Mouse (Mus musculus) left cerebral cortex, postnatal 36 days (tissue): ENCODE measurements at regions not wholly inside any gene's neighbourhood (a gene's known extent, or its start where the extent isn't known, plus 50 kb on each side); places are given as distances from the start of the nearest gene placed in this dataset.

Source experiments
- DNase-seq, 2 experiments: peaks; one replicate each; pipeline ENCODE4 v3.0.0; 2021 to 2022; ENCODE audit warnings: low spot score in 2 of 2, mixed read lengths in 1 of 2
- intact Hi-C: fragments of 180-260 bp; cut with DNase I; formaldehyde crosslinking; loops from one replicate; pipeline ENCODE4 v1.15.1; 2025

GRCm38 (mm10) chrX:21293666-21294065 lies 118.2 kb upstream of the Gm21876 start:
- DNase-seq = peak in 1 of 2 experiments; percentile 3
- intact Hi-C loops = no loop called here

GRCm38 (mm10) chrX:21295460-21295859 lies 120.0 kb upstream of the Gm21876 start:
- intact Hi-C loops = no loop called here
- DNase-seq = no peak

- intact Hi-C loops = no loop called here
- no peak for DNase-seq
Observed at GRCm38 (mm10) chrX:21297349-21297748, 121.9 kb upstream of the Gm21876 start.

- DNase-seq = no peak
- intact Hi-C loops = no loop called here
Observed at GRCm38 (mm10) chrX:21334499-21335032, 149.8 kb upstream of the Agtr2 start.

GRCm38 (mm10) chrX:21344397-21344796 lies 139.9 kb upstream of the Agtr2 start:
- intact Hi-C loops = no loop called here

GRCm38 (mm10) chrX:21350503-21350902 lies 133.8 kb upstream of the Agtr2 start:
- no peak for DNase-seq
- intact Hi-C loops = no loop called here

More at GRCm38 (mm10) chrX:21344397-21344796, 139.9 kb upstream of the Agtr2 start:
- no peak for DNase-seq

GRCm38 (mm10) chrX:21352350-21352749 lies 132.0 kb upstream of the Agtr2 start:
- no peak for DNase-seq
- intact Hi-C loops = no loop called here

- DNase-seq = peak; percentile 38 to 52
- intact Hi-C loops = no loop called here
Observed at GRCm38 (mm10) chrX:21360771-21361667, 123.3 kb upstream of the Agtr2 start.

GRCm38 (mm10) chrX:21385221-21385620 lies 99.1 kb upstream of the Agtr2 start:
- intact Hi-C loops = no loop called here
- DNase-seq = no peak

GRCm38 (mm10) chrX:21389992-21390391 lies 94.4 kb upstream of the Agtr2 start:
- intact Hi-C loops = no loop called here
- DNase-seq = no peak

GRCm38 (mm10) chrX:21393212-21393611 lies 91.1 kb upstream of the Agtr2 start:
- DNase-seq = no peak
- intact Hi-C loops = no loop called here

GRCm38 (mm10) chrX:21424797-21425196 lies 59.5 kb upstream of the Agtr2 start:
- intact Hi-C loops = no loop called here

GRCm38 (mm10) chrX:21428081-21428480 lies 56.3 kb upstream of the Agtr2 start:
- DNase-seq = no peak
- intact Hi-C loops = no loop called here

More at GRCm38 (mm10) chrX:21424797-21425196, 59.5 kb upstream of the Agtr2 start:
- DNase-seq = no peak

GRCm38 (mm10) chrX:21433501-21433900 lies 50.8 kb upstream of the Agtr2 start:
- intact Hi-C loops = no loop called here

More at GRCm38 (mm10) chrX:21433501-21433900, 50.8 kb upstream of the Agtr2 start:
- no peak for DNase-seq
